Mouse (Mus musculus) heart, postnatal 14 days (tissue): ENCODE measurements at regions not wholly inside any gene's neighbourhood (a gene's known extent, or its start where the extent isn't known, plus 50 kb on each side); places are given as distances from the start of the nearest gene placed in this dataset.

Experiments used
- DNase-seq, 2 experiments: peaks; one replicate each; pipeline ENCODE4 v3.0.0; 2021 to 2022
- intact Hi-C: fragments of 180-260 bp; cut with DNase I; formaldehyde crosslinking; loops from one replicate; pipeline ENCODE4 v1.15.1; 2025

DNA sequence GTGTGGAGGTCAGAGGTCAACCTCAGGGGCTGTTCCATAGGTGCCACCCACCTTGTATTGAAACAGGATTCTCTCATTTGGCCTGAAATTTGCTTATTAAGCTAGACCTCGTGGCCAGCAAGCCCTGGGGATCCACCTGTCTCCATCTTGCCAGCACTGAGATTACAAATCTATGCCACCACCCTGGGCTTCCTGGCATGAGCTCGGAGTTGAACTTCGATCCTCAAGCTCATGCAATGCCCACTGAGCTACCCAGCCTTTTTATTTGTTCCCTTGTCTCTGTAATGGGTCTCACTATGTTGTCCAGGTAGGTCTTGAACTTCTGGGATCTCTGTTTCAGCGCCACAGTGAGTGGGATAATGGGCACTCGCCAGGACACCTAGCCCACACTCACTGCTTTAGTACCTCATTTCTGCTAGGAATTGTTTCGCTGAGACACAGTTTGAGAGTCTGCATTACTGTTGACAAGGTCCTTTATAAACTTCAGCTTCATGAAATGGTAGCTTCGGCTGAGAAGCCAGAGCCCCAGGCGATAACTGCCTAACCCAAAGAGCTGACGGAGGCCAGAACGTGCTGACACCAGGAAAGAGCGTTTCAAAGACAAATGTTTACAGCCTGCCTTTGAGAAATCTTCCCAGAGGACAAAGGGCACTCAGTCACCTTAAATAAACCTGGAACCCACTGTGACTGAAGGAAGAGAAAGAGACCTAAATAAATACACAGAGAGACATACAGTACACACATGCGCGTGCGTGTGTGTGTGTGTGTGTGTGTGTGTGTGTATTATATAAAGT, 50.6 kb upstream of the Foxn2 start:
- intact Hi-C loops, result no loop called here
- DNase-seq, result no peak
